Mouse (Mus musculus): Measurements from ENCODE around the gene Pde4a. TPM values are rescaled to one million over a fixed set of nuclear protein-coding genes. Genes with fewer than 3 reads are reported as not detected.

The Pde4a gene
- polyA plus RNA-seq, 1 experiment from 2014 or later = 3.8 TPM

GRCm38 (mm10) chr9:21153331-21153730, 12.2 kb upstream of the Pde4a start:
- 2% methylated on average over 12 of the region's 12 CpGs for WGBS
- ATAC-seq (replicated peaks; ENCODE audit: insufficient number of reproducible peaks, low FRiP score, low TSS enrichment, low read depth) = no peak
- 0 out of 2 replicates have a peak, but pooled peaks cover 2% of the 10 kb centered on the region for H3K4me1 ChIP-seq (ENCODE audit: control insufficient read depth, insufficient read depth, low read length)
- no peaks in the 10 kb centered on the region for H3K36me3 ChIP-seq (replicated peaks; ENCODE audit: control insufficient read depth, insufficient read depth, low read depth, low read length)
- DNase-seq (ENCODE audit: low spot score) = peak; percentile 24
- peak overlapping the region; percentile 29 for H3K4me3 ChIP-seq (ENCODE audit: low read depth, low read length)
- H3K9ac ChIP-seq (replicated peaks; ENCODE audit: low read length) = peak overlapping the region; percentile 57
- no peaks in the 10 kb centered on the region for H3K9me3 ChIP-seq (replicated peaks; ENCODE audit: control insufficient read depth, low read length)
- 0 out of 2 replicates have a peak overlapping the region, but pooled peaks have one; percentile 35 for H3K27ac ChIP-seq (replicated peaks; ENCODE audit: low read depth, low read length)
- no peaks in the 10 kb centered on the region for H3K27me3 ChIP-seq (ENCODE audit: control insufficient read depth, insufficient read depth, low read length)
- peak overlapping the region; percentile 78 for H3K4me2 ChIP-seq (ENCODE audit: low read depth, low read length)

GRCm38 (mm10) chr9:21153833-21154232, 11.7 kb upstream of the Pde4a start:
- peak; percentile 63 for DNase-seq (ENCODE audit: low spot score)
- H3K36me3 ChIP-seq (replicated peaks; ENCODE audit: control insufficient read depth, insufficient read depth, low read depth, low read length) = no peaks in the 10 kb centered on the region
- H3K4me3 ChIP-seq (ENCODE audit: low read depth, low read length) = peak overlapping the region; percentile 29
- WGBS = 12% methylated on average over 5 of the region's 5 CpGs
- 0 out of 2 replicates have a peak overlapping the region, but pooled peaks have one; percentile 2 for H3K27ac ChIP-seq (replicated peaks; ENCODE audit: low read depth, low read length)
- no peaks in the 10 kb centered on the region for H3K27me3 ChIP-seq (ENCODE audit: control insufficient read depth, insufficient read depth, low read length)
- no peak overlapping the region for H3K9ac ChIP-seq (replicated peaks; ENCODE audit: low read length)
- H3K4me1 ChIP-seq (ENCODE audit: control insufficient read depth, insufficient read depth, low read length) = 0 out of 2 replicates have a peak, but pooled peaks cover 1% of the 10 kb centered on the region
- no peaks in the 10 kb centered on the region for H3K9me3 ChIP-seq (replicated peaks; ENCODE audit: control insufficient read depth, low read length)
- H3K4me2 ChIP-seq (ENCODE audit: low read depth, low read length) = peak overlapping the region; percentile 78
- no peak for ATAC-seq (replicated peaks; ENCODE audit: insufficient number of reproducible peaks, low FRiP score, low TSS enrichment, low read depth)

GRCm38 (mm10) chr9:21154787-21155186, 10.7 kb upstream of the Pde4a start:
- 87% methylated on average over 3 of the region's 3 CpGs for WGBS
- DNase-seq (ENCODE audit: low spot score) (no peak), ATAC-seq (replicated peaks; ENCODE audit: insufficient number of reproducible peaks, low FRiP score, low TSS enrichment, low read depth) (no peak)
- Histone ChIP-seq H3K27me3 (ENCODE audit: control insufficient read depth, insufficient read depth, low read length) (no peaks in the 10 kb centered on the region), H3K9me3 (replicated peaks; ENCODE audit: control insufficient read depth, low read length) (no peaks in the 10 kb centered on the region), H3K36me3 (replicated peaks; ENCODE audit: control insufficient read depth, insufficient read depth, low read depth, low read length) (no peaks in the 10 kb centered on the region), H3K4me3 (ENCODE audit: low read depth, low read length) (no peak overlapping the region), H3K9ac (replicated peaks; ENCODE audit: low read length) (no peak overlapping the region), H3K27ac (replicated peaks; ENCODE audit: low read depth, low read length) (no peak overlapping the region), H3K4me1 (ENCODE audit: control insufficient read depth, insufficient read depth, low read length) (no peaks in the 10 kb centered on the region), H3K4me2 (ENCODE audit: low read depth, low read length) (no peak overlapping the region)

- H3K9ac ChIP-seq (replicated peaks; ENCODE audit: low read length) = peak overlapping the region; percentile 76
- H3K27me3 ChIP-seq (ENCODE audit: control insufficient read depth, insufficient read depth, low read length) = peaks cover 34% of the 10 kb centered on the region
- H3K4me2 ChIP-seq (ENCODE audit: low read depth, low read length) = peak overlapping the region; percentile 82
- no peaks in the 10 kb centered on the region for H3K9me3 ChIP-seq (replicated peaks; ENCODE audit: control insufficient read depth, low read length)
- no peaks in the 10 kb centered on the region for H3K36me3 ChIP-seq (replicated peaks; ENCODE audit: control insufficient read depth, insufficient read depth, low read depth, low read length)
- peak; percentile 89 for DNase-seq (ENCODE audit: low spot score)
- H3K4me1 ChIP-seq (ENCODE audit: control insufficient read depth, insufficient read depth, low read length) = peaks cover 10% of the 10 kb centered on the region
- peak overlapping the region; percentile 46 for H3K4me3 ChIP-seq (ENCODE audit: low read depth, low read length)
- WGBS = under 1% methylated on average over 51 of the region's 52 CpGs
- no peak overlapping the region for H3K27ac ChIP-seq (replicated peaks; ENCODE audit: low read depth, low read length)
- peak; percentile 33; the same call in 1 of the 2 replicates for ATAC-seq (replicated peaks; ENCODE audit: insufficient number of reproducible peaks, low FRiP score, low TSS enrichment, low read depth)
These were observed 4.2 kb upstream of the Pde4a start for GRCm38 (mm10) chr9:21161209-21161909.

DNA sequence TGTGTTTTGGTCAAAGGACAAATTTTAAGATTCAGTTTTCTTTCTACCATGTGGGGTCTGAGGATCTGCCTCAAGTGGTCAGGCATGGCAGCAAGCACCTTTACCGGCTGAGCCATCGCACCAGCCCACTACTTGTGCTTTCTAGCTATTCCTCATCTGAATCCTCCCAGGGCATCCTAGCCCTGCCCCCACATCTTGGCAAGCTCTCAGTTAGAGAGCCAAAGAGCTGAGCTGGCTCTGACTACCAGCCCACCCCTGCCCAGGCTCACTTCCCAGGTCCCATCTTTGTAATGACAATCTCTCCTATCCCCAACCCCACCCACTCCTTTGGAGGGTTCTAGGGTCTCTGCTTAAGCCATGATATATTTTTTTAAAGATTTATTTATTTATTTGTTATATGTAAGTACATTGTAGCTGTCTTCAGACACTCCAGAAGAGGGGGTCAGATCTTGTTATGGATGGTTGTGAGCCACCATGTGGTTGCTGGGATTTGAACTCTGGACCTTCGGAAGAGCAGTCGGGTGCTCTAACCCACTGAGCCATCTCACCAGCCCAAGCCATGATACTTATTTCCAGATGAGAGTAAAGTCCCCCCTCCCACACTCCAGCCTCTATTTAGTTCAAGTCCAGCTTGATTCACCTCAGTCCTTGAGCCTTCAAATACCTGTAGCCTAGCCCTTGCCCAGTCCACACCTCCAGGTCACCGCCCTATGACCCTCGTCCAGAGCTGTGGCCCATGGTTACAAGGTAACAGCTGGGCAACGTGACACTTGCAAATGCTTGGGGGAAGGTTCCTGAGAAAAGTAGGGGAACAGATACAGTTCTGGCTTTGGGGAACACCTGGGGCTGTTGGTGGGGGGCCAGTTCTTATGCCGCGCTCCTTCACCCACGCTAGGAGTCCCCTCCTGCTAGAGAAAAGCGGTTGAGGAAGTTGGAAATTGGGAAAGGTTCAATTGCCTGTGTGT, 2.1 kb upstream of the Pde4a start:
- peaks cover 39% of the 10 kb centered on the region for H3K27me3 ChIP-seq (ENCODE audit: control insufficient read depth, insufficient read depth, low read length)
- DNase-seq (ENCODE audit: low spot score) = no peak
- no peak overlapping the region; the same call in 1 of the 2 replicates for H3K4me3 ChIP-seq (ENCODE audit: low read depth, low read length)
- H3K9ac ChIP-seq (replicated peaks; ENCODE audit: low read length) = no peak overlapping the region
- H3K4me1 ChIP-seq (ENCODE audit: control insufficient read depth, insufficient read depth, low read length) = peaks cover 14% of the 10 kb centered on the region
- H3K36me3 ChIP-seq (replicated peaks; ENCODE audit: control insufficient read depth, insufficient read depth, low read depth, low read length) = no peaks in the 10 kb centered on the region
- H3K27ac ChIP-seq (replicated peaks; ENCODE audit: low read depth, low read length) = no peak overlapping the region
- no peak for ATAC-seq (replicated peaks; ENCODE audit: insufficient number of reproducible peaks, low FRiP score, low TSS enrichment, low read depth)
- WGBS = 37% methylated on average over 11 of the region's 11 CpGs
- no peak overlapping the region for H3K4me2 ChIP-seq (ENCODE audit: low read depth, low read length)
- no peaks in the 10 kb centered on the region for H3K9me3 ChIP-seq (replicated peaks; ENCODE audit: control insufficient read depth, low read length)

DNA sequence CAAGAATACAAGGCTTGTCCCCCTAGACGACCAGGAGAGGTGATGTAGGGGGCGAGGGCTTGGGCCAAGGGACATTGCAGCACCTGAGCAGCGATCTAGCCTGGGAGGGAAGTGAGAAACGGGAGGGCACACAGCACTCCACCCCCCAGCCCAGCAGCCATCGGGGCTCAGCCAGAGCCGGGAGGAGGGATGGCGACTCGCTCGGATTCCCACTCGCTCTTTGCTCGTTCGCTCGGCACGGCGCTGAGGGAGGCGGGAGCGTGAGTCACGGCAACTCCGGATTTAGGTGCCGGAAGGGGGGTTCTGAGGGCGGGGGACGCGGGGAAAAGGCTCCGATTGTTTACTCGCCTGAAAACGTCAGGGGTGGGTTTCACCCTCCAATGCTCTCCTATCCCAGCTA, 1.4 kb upstream of the Pde4a start:
- ATAC-seq (replicated peaks; ENCODE audit: insufficient number of reproducible peaks, low FRiP score, low TSS enrichment, low read depth) = no peak
- peaks cover 14% of the 10 kb centered on the region for H3K4me1 ChIP-seq (ENCODE audit: control insufficient read depth, insufficient read depth, low read length)
- DNase-seq (ENCODE audit: low spot score) = no peak

DNA sequence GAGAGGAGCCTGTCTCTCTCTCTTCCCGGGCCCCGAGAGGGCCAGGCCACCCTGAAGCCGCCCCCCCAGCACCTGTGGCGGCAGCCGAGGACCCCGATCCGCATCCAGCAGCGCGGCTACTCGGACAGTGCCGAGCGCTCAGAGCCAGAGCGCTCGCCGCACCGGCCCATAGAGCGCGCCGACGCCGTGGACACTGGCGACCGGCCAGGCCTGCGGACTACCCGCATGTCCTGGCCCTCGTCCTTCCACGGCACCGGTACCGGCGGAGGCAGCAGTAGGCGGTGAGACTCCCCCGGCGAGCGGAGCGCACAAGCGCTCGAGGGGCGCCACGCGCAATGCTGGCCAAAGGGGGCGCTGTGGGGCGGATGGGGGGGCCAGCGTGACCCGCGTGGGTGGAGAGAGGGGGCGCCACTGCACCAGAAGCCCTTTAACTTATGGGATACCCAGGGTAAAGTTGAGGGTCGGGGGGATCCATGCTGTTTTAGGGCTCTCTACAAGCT, 488 bp downstream of the Pde4a start:
- Histone ChIP-seq H3K27me3 (ENCODE audit: control insufficient read depth, insufficient read depth, low read length) (peaks cover 39% of the 10 kb centered on the region), H3K4me1 (ENCODE audit: control insufficient read depth, insufficient read depth, low read length) (peaks cover 14% of the 10 kb centered on the region), H3K27ac (replicated peaks; ENCODE audit: low read depth, low read length) (no peak overlapping the region), H3K4me2 (ENCODE audit: low read depth, low read length) (peak overlapping the region; percentile 77), H3K9me3 (replicated peaks; ENCODE audit: control insufficient read depth, low read length) (no peaks in the 10 kb centered on the region), H3K9ac (replicated peaks; ENCODE audit: low read length) (peak overlapping the region; percentile 51), H3K4me3 (ENCODE audit: low read depth, low read length) (peak overlapping the region; percentile 49), H3K36me3 (replicated peaks; ENCODE audit: control insufficient read depth, insufficient read depth, low read depth, low read length) (no peaks in the 10 kb centered on the region)
- 2% methylated on average over 41 of the region's 47 CpGs for WGBS
- ATAC-seq (replicated peaks; ENCODE audit: insufficient number of reproducible peaks, low FRiP score, low TSS enrichment, low read depth) (no peak), DNase-seq (ENCODE audit: low spot score) (peak; percentile 60)

More for the DNA sequence above, 1.4 kb upstream of the Pde4a start:
- Histone ChIP-seq H3K27me3 (ENCODE audit: control insufficient read depth, insufficient read depth, low read length) (peaks cover 39% of the 10 kb centered on the region), H3K9me3 (replicated peaks; ENCODE audit: control insufficient read depth, low read length) (no peaks in the 10 kb centered on the region), H3K27ac (replicated peaks; ENCODE audit: low read depth, low read length) (no peak overlapping the region), H3K9ac (replicated peaks; ENCODE audit: low read length) (no peak overlapping the region), H3K4me3 (ENCODE audit: low read depth, low read length) (peak overlapping the region; percentile 7; the same call in 1 of the 2 replicates), H3K36me3 (replicated peaks; ENCODE audit: control insufficient read depth, insufficient read depth, low read depth, low read length) (no peaks in the 10 kb centered on the region), H3K4me2 (ENCODE audit: low read depth, low read length) (peak overlapping the region; percentile 30)
- under 1% methylated on average over 26 of the region's 26 CpGs for WGBS
